Mouse (Mus musculus): Measurements from ENCODE around the gene Utp18.

DNA sequence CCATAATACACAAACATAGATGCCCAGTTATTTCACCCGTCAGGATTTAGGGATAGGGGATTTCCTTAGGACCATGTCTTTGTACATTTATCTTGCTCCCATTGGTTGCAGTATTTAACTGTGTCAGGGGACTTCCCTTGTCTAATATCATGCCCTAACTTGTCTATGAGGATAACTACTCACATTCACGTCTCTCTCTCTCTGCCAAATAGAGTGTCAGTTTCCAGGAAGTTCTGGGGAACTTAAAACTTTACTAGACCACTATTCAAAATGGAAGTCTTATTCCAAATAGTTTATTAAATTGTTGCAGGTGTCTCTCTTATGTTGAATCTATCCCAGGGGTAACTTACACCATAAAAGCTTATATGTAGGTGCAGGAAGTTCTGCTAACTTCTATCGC lies 26.0 kb upstream of the Utp18 start:
- no peak for TF ChIP-seq CTCF (IDR thresholded peaks at IDR 0.05)
- no peak for TF ChIP-seq EP300 (IDR thresholded peaks at IDR 0.05)

All from lung, postnatal 0 days (tissue).